Mouse (Mus musculus) intestine, embryonic 15.5 days (tissue): ENCODE data around the gene Gopc. TPM values are rescaled to one million over a fixed set of nuclear protein-coding genes. Genes with fewer than 3 reads are reported as not detected.
"Not testable (repeated sequence)": the region's sequence is repeated elsewhere in the genome, so short reads cannot be mapped to it uniquely, and the experiment has no call there.

ENCODE experiments used
- ATAC-seq: fragments of 200-750 bp; cut with Nextera tagmentation; 2 replicates; pipeline ENCODE4 v1.8.0; 2017; ENCODE audit warnings: moderate TSS enrichment, moderate library complexity
- H3K27ac ChIP-seq: fragments of 300-500 bp; sonication (generic); 2 replicates; pipeline ENCODE4 v1.5.1; 2015; ENCODE audit warnings: mild to moderate bottlenecking, inconsistent platforms
- H3K27me3 ChIP-seq: fragments of 300-500 bp; sonication (generic); replicated peaks from 2 replicates; pipeline ENCODE4 v1.6.1; 2015; ENCODE audit warnings: inconsistent platforms
- H3K36me3 ChIP-seq: fragments of 300-500 bp; sonication (generic); 2 replicates; pipeline ENCODE4 v1.6.1; 2015; ENCODE audit warnings: inconsistent platforms
- H3K4me1 ChIP-seq: fragments of 300-500 bp; sonication (generic); replicated peaks from 2 replicates; pipeline ENCODE4 v1.6.1; 2015; ENCODE audit warnings: inconsistent platforms
- H3K4me2 ChIP-seq: fragments of 300-500 bp; sonication (generic); replicated peaks from 2 replicates; pipeline ENCODE4 v1.6.1; 2015; ENCODE audit warnings: mild to moderate bottlenecking, inconsistent platforms
- H3K4me3 ChIP-seq: fragments of 300-500 bp; sonication (generic); replicated peaks from 2 replicates; pipeline ENCODE4 v1.5.1; 2015; ENCODE audit warnings: inconsistent platforms
- H3K9ac ChIP-seq: fragments of 300-500 bp; sonication (generic); 2 replicates; pipeline ENCODE4 v1.6.1; 2015; ENCODE audit warnings: inconsistent platforms
- H3K9me3 ChIP-seq: fragments of 300-500 bp; sonication (generic); 2 replicates; pipeline ENCODE4 v1.6.1; 2016; ENCODE audit warnings: inconsistent platforms
- WGBS: fragments of 180-500 bp; shearing (Covaris S2); methylation state at CpG from one replicate; pipeline ENCODE4 v1.1.7; 2015; 5-methylcytosine and 5-hydroxymethylcytosine counted together
- polyA plus RNA-seq: library from polyadenylated mRNA; unstranded; fragments of >200 nt; fragmentation: Nextera tagmentation; extraction: Ambion mirVana; gene quantifications from 2 replicates; pipeline ENCODE4 v1.2.1, GENCODE M21; 2015

The Gopc gene
- polyA plus RNA-seq, 1 experiment from 2014 or later: 19.4 TPM

- ATAC-seq: no peak
- WGBS: 90% methylated on average over 3 of the region's 3 CpGs
- no peaks in the 10 kb centered on the region for H3K9me3 ChIP-seq
- H3K4me1 ChIP-seq: no peaks in the 10 kb centered on the region
- no peak overlapping the region for H3K27ac ChIP-seq
- no peak overlapping the region for H3K4me2 ChIP-seq
- peaks cover 12% of the 10 kb centered on the region; the same call in 1 of the 2 replicates for H3K36me3 ChIP-seq
- H3K9ac ChIP-seq: no peak overlapping the region
- H3K4me3 ChIP-seq: no peak overlapping the region
- H3K27me3 ChIP-seq: no peaks in the 10 kb centered on the region
These were observed 60.0 kb downstream of the Gopc start for GRCm38 (mm10) chr10:52321918-52322317.

- no peak overlapping the region for H3K27ac ChIP-seq
- no peaks in the 10 kb centered on the region for H3K4me1 ChIP-seq
- peaks cover 15% of the 10 kb centered on the region; the same call in 1 of the 2 replicates for H3K36me3 ChIP-seq
- H3K9ac ChIP-seq: no peak overlapping the region
- no peaks in the 10 kb centered on the region for H3K27me3 ChIP-seq
- WGBS: 81% methylated on average over 28 of the region's 28 CpGs
- no peak overlapping the region for H3K4me2 ChIP-seq
- no peaks in the 10 kb centered on the region for H3K9me3 ChIP-seq
- H3K4me3 ChIP-seq: no peak overlapping the region
- peak; percentile 54 for ATAC-seq
These were observed 62.2 kb downstream of the Gopc start for GRCm38 (mm10) chr10:52319506-52320286.

GRCm38 (mm10) chr10:52309196-52309595, 72.7 kb downstream of the Gopc start:
- Histone ChIP-seq H3K27ac (no peak overlapping the region; the same call in 1 of the 2 replicates), H3K4me2 (no peak overlapping the region), H3K4me3 (no peak overlapping the region), H3K36me3 (0 out of 2 replicates have a peak, but pooled peaks cover 6% of the 10 kb centered on the region), H3K27me3 (no peaks in the 10 kb centered on the region), H3K4me1 (no peaks in the 10 kb centered on the region), H3K9me3 (no peaks in the 10 kb centered on the region), H3K9ac (no peak overlapping the region)
- ATAC-seq: peak; percentile 64
- WGBS: 67% methylated on average over 8 of the region's 8 CpGs

- ATAC-seq: no peak
- H3K4me2 ChIP-seq: no peak overlapping the region
- H3K9me3 ChIP-seq: no peaks in the 10 kb centered on the region
- no peak overlapping the region for H3K9ac ChIP-seq
- H3K36me3 ChIP-seq: no peaks in the 10 kb centered on the region
- no peak overlapping the region for H3K4me3 ChIP-seq
- no peaks in the 10 kb centered on the region for H3K27me3 ChIP-seq
- H3K4me1 ChIP-seq: no peaks in the 10 kb centered on the region
- H3K27ac ChIP-seq: no peak overlapping the region
- WGBS: 77% methylated on average over 7 of the region's 7 CpGs
These were observed 77.3 kb downstream of the Gopc start for GRCm38 (mm10) chr10:52304574-52304973.

- no peaks in the 10 kb centered on the region for H3K27me3 ChIP-seq
- no peaks in the 10 kb centered on the region for H3K4me1 ChIP-seq
- ATAC-seq: no peak
- no peak overlapping the region for H3K4me3 ChIP-seq
- no peak overlapping the region for H3K9ac ChIP-seq
- H3K4me2 ChIP-seq: no peak overlapping the region
- no peaks in the 10 kb centered on the region for H3K9me3 ChIP-seq
- no peak overlapping the region for H3K27ac ChIP-seq
- no peaks in the 10 kb centered on the region for H3K36me3 ChIP-seq
These were observed 79.7 kb downstream of the Gopc start for GRCm38 (mm10) chr10:52302271-52302670.

- no peaks in the 10 kb centered on the region for H3K36me3 ChIP-seq
- no peak overlapping the region for H3K27ac ChIP-seq
- no peak for ATAC-seq
- no peak overlapping the region for H3K9ac ChIP-seq
- no peaks in the 10 kb centered on the region for H3K4me1 ChIP-seq
- no peak overlapping the region for H3K4me3 ChIP-seq
- 91% methylated on average over 4 of the region's 4 CpGs for WGBS
- no peak overlapping the region for H3K4me2 ChIP-seq
- H3K9me3 ChIP-seq: no peaks in the 10 kb centered on the region
- H3K27me3 ChIP-seq: no peaks in the 10 kb centered on the region
These were observed 80.2 kb downstream of the Gopc start for GRCm38 (mm10) chr10:52301766-52302165.

- not testable (repeated sequence) for H3K4me2 ChIP-seq, H3K36me3 ChIP-seq, H3K4me1 ChIP-seq, H3K4me3 ChIP-seq, H3K9ac ChIP-seq, ATAC-seq, H3K27ac ChIP-seq, H3K27me3 ChIP-seq, H3K9me3 ChIP-seq
These were observed 83.4 kb downstream of the Gopc start for GRCm38 (mm10) chr10:52298568-52298967.

- Histone ChIP-seq H3K4me1 (no peaks in the 10 kb centered on the region), H3K4me3 (no peak overlapping the region), H3K9me3 (no peaks in the 10 kb centered on the region), H3K36me3 (no peaks in the 10 kb centered on the region), H3K4me2 (no peak overlapping the region), H3K9ac (no peak overlapping the region), H3K27me3 (no peaks in the 10 kb centered on the region), H3K27ac (no peak overlapping the region)
- no peak for ATAC-seq
- 93% methylated on average over 2 of the region's 2 CpGs for WGBS
These were observed 86.0 kb downstream of the Gopc start for GRCm38 (mm10) chr10:52295934-52296333.

GRCm38 (mm10) chr10:52293921-52294577, 87.9 kb downstream of the Gopc start:
- ATAC-seq: no peak
- WGBS: 84% methylated on average over 4 of the region's 4 CpGs
- Histone ChIP-seq H3K4me1 (no peaks in the 10 kb centered on the region), H3K27me3 (no peaks in the 10 kb centered on the region), H3K9me3 (no peaks in the 10 kb centered on the region), H3K4me2 (no peak overlapping the region), H3K27ac (no peak overlapping the region), H3K36me3 (no peaks in the 10 kb centered on the region), H3K4me3 (no peak overlapping the region), H3K9ac (no peak overlapping the region)

- ATAC-seq, H3K4me3 ChIP-seq, H3K27ac ChIP-seq, H3K4me1 ChIP-seq, H3K36me3 ChIP-seq, H3K4me2 ChIP-seq, H3K27me3 ChIP-seq, H3K9me3 ChIP-seq, H3K9ac ChIP-seq: not testable (repeated sequence)
- 70% methylated on average over 1 of the region's 1 CpGs for WGBS
These were observed 89.5 kb downstream of the Gopc start for GRCm38 (mm10) chr10:52292391-52292790.

GRCm38 (mm10) chr10:52289261-52289660, 92.7 kb downstream of the Gopc start:
- H3K27me3 ChIP-seq: no peaks in the 10 kb centered on the region
- no peak overlapping the region for H3K9ac ChIP-seq
- WGBS: 79% methylated on average over 3 of the region's 3 CpGs
- no peak overlapping the region for H3K4me3 ChIP-seq
- H3K4me1 ChIP-seq: no peaks in the 10 kb centered on the region
- ATAC-seq: no peak
- H3K4me2 ChIP-seq: no peak overlapping the region
- H3K9me3 ChIP-seq: no peaks in the 10 kb centered on the region
- H3K27ac ChIP-seq: no peak overlapping the region
- H3K36me3 ChIP-seq: no peaks in the 10 kb centered on the region

GRCm38 (mm10) chr10:52287852-52288533, 93.9 kb downstream of the Gopc start:
- Histone ChIP-seq H3K9ac (no peak overlapping the region), H3K4me2 (no peak overlapping the region), H3K36me3 (no peaks in the 10 kb centered on the region), H3K9me3 (no peaks in the 10 kb centered on the region), H3K4me3 (no peak overlapping the region), H3K27ac (no peak overlapping the region), H3K27me3 (no peaks in the 10 kb centered on the region), H3K4me1 (no peaks in the 10 kb centered on the region)
- no peak for ATAC-seq
- WGBS: 74% methylated on average over 5 of the region's 5 CpGs
